Mouse (Mus musculus) myocyte (in vitro differentiated cells): ENCODE data around the gene Dut.

Experiments
- CEBPB ChIP-seq: IDR thresholded peaks from 2 replicates; pipeline ENCODE4 v1.6.1; 2011; ENCODE audit warnings: mild to moderate bottlenecking, moderate library complexity; ENCODE audit not compliant: poor library complexity, insufficient read depth, severe bottlenecking
- E2F4 ChIP-seq: IDR thresholded peaks from one replicate; pipeline ENCODE4 v1.6.1; 2011; ENCODE audit warnings: mild to moderate bottlenecking, control low read depth, moderate library complexity; ENCODE audit not compliant: insufficient read depth
- MAX ChIP-seq: IDR thresholded peaks from one replicate; pipeline ENCODE4 v1.6.1; 2011; ENCODE audit warnings: low read depth, mild to moderate bottlenecking, control low read depth
- MYOD1 ChIP-seq, 3 experiments: IDR thresholded peaks; one replicate each; pipeline ENCODE4 v1.6.1; 2011; ENCODE audit warnings: control low read depth in 2 of 3, low read depth in 2 of 3, mild to moderate bottlenecking in 2 of 3, moderate library complexity in 1 of 3; ENCODE audit not compliant: insufficient read length in 2 of 3, control insufficient read depth in 1 of 3
- MYOG ChIP-seq, 3 experiments: IDR thresholded peaks; one replicate each; pipeline ENCODE4 v1.6.1; 2011; ENCODE audit warnings: control low read depth in 2 of 3, low read depth in 2 of 3, mild to moderate bottlenecking in 2 of 3; ENCODE audit not compliant: insufficient read length in 2 of 3, control insufficient read depth in 1 of 3, insufficient read depth in 1 of 3
- POLR2A ChIP-seq: IDR thresholded peaks from one replicate; pipeline ENCODE4 v1.6.1; 2011; ENCODE audit warnings: low read depth, mild to moderate bottlenecking, control low read depth, moderate library complexity; ENCODE audit not compliant: insufficient read length
- POLR2AphosphoS2 ChIP-seq: IDR thresholded peaks from one replicate; pipeline ENCODE4 v1.6.1; 2011; ENCODE audit warnings: low read depth, control low read depth; ENCODE audit not compliant: insufficient read length
- REST ChIP-seq: IDR thresholded peaks from one replicate; pipeline ENCODE4 v1.6.1; 2011; ENCODE audit warnings: mild to moderate bottlenecking, control low read depth, moderate library complexity; ENCODE audit not compliant: insufficient read depth, insufficient read length
- SRF ChIP-seq: IDR thresholded peaks from one replicate; pipeline ENCODE4 v1.6.1; 2011; ENCODE audit warnings: low read depth; ENCODE audit not compliant: control insufficient read depth, insufficient read length
- TCF12 ChIP-seq: IDR thresholded peaks from one replicate; pipeline ENCODE4 v1.6.1; 2011; ENCODE audit warnings: mild to moderate bottlenecking, control low read depth; ENCODE audit not compliant: poor library complexity, insufficient read depth, severe bottlenecking
- TCF3 ChIP-seq: IDR thresholded peaks from one replicate; pipeline ENCODE4 v1.6.1; 2011; ENCODE audit warnings: low read depth, control low read depth; ENCODE audit not compliant: insufficient read length
- USF1 ChIP-seq: IDR thresholded peaks from one replicate; pipeline ENCODE4 v1.6.1; 2011; ENCODE audit warnings: low read depth, mild to moderate bottlenecking, control low read depth, moderate library complexity

DNA sequence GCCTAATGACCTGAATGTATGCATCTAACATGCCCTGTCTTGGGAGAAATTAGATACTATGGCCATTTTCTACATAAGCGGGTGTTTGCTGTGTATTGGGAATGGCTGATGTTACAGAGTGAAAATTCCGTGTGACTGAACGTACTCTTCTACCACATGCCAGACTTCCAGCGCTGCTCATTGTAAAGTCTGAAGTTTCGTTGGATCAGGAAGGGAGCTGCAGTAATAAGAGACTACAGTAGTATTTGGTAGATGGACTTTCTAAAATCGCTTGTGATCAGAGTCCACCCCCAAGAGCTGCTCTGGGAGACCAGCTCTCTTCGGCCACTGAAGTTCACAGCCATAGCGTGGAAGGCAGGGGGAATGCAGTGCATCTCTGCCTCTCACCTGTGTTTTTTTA lies 1.3 kb downstream of the Dut start:
- no peak for TF ChIP-seq POLR2A
- TF ChIP-seq E2F4 = no peak
- TF ChIP-seq POLR2AphosphoS2 = no peak
- no peak for TF ChIP-seq MAX
- no peak for TF ChIP-seq TCF12
- TF ChIP-seq CEBPB = no peak
- no peak for TF ChIP-seq USF1
- TF ChIP-seq MYOD1 (IDR thresholded peaks at IDR 0.05; ENCODE audit: control insufficient read depth in 1 of 3, insufficient read length in 2 of 3, low read depth in 2 of 3) = no peak
- no peak for TF ChIP-seq MYOG (IDR thresholded peaks at IDR 0.05; ENCODE audit: control insufficient read depth in 1 of 3, insufficient read depth in 1 of 3, insufficient read length in 2 of 3, low read depth in 2 of 3)
- TF ChIP-seq REST = no peak
- TF ChIP-seq SRF = no peak
- no peak for TF ChIP-seq TCF3
